Mouse (Mus musculus): ENCODE results near the gene Mtrf1l. TPM values are rescaled to one million over a fixed set of nuclear protein-coding genes. Genes with fewer than 3 reads are reported as not detected.

The Mtrf1l gene
- total RNA-seq (2014; fragmentation: Nextera tagmentation), result 13.1 and 16.3 TPM in 2 replicates
- 24.3 and 49.2 TPM in 2 replicates for total RNA-seq (2017)

- ATAC-seq (replicated peaks; ENCODE audit: low FRiP score, low TSS enrichment, poor library complexity, severe bottlenecking), result peak; percentile 88
Measured at GRCm38 (mm10) chr10:5823740-5824491, at the start of gene Mtrf1l. TSS of gene Mtrf1l (minus strand) at chr10:5823910.

GRCm38 (mm10) chr10:5871081-5871480, 47.4 kb upstream of the Mtrf1l start:
- ATAC-seq (replicated peaks; ENCODE audit: low FRiP score, low TSS enrichment, poor library complexity, severe bottlenecking), result no peak

GRCm38 (mm10) chr10:5867981-5868552, 44.4 kb upstream of the Mtrf1l start:
- ATAC-seq (replicated peaks; ENCODE audit: low FRiP score, low TSS enrichment, poor library complexity, severe bottlenecking), result no peak

GRCm38 (mm10) chr10:5865996-5866395, 42.3 kb upstream of the Mtrf1l start:
- no peak for ATAC-seq (replicated peaks; ENCODE audit: low FRiP score, low TSS enrichment, poor library complexity, severe bottlenecking)

GRCm38 (mm10) chr10:5862669-5863068, 39.0 kb upstream of the Mtrf1l start:
- no peak for ATAC-seq (replicated peaks; ENCODE audit: low FRiP score, low TSS enrichment, poor library complexity, severe bottlenecking)

- ATAC-seq (replicated peaks; ENCODE audit: low FRiP score, low TSS enrichment, poor library complexity, severe bottlenecking), result no peak
Measured at GRCm38 (mm10) chr10:5860849-5861248, 37.1 kb upstream of the Mtrf1l start.

- ATAC-seq (replicated peaks; ENCODE audit: low FRiP score, low TSS enrichment, poor library complexity, severe bottlenecking), result peak; percentile 74; the same call in 1 of the 2 replicates
Measured at GRCm38 (mm10) chr10:5859729-5860128, 36.0 kb upstream of the Mtrf1l start.

GRCm38 (mm10) chr10:5857996-5858549, 34.4 kb upstream of the Mtrf1l start:
- no peak for ATAC-seq (replicated peaks; ENCODE audit: low FRiP score, low TSS enrichment, poor library complexity, severe bottlenecking)

- ATAC-seq (replicated peaks; ENCODE audit: low FRiP score, low TSS enrichment, poor library complexity, severe bottlenecking), result no peak
Measured at GRCm38 (mm10) chr10:5853290-5853868, 29.7 kb upstream of the Mtrf1l start.

GRCm38 (mm10) chr10:5846939-5847338, 23.2 kb upstream of the Mtrf1l start:
- ATAC-seq (replicated peaks; ENCODE audit: low FRiP score, low TSS enrichment, poor library complexity, severe bottlenecking), result no peak; the same call in 1 of the 2 replicates

- ATAC-seq (replicated peaks; ENCODE audit: low FRiP score, low TSS enrichment, poor library complexity, severe bottlenecking), result peak; percentile 92
Measured at GRCm38 (mm10) chr10:5841369-5841768, 17.7 kb upstream of the Mtrf1l start.

- 0 out of 2 replicates have a peak, but pooled peaks have one; percentile 5 for ATAC-seq (replicated peaks; ENCODE audit: low FRiP score, low TSS enrichment, poor library complexity, severe bottlenecking)
Measured at GRCm38 (mm10) chr10:5826336-5827025, 2.8 kb upstream of the Mtrf1l start.

- peak; percentile 29 for ATAC-seq (replicated peaks; ENCODE audit: low FRiP score, low TSS enrichment, poor library complexity, severe bottlenecking)
Measured at GRCm38 (mm10) chr10:5824779-5825178, 1.1 kb upstream of the Mtrf1l start.

- ATAC-seq (replicated peaks; ENCODE audit: low FRiP score, low TSS enrichment, poor library complexity, severe bottlenecking), result no peak
Measured at GRCm38 (mm10) chr10:5823291-5823739, 395 bp downstream of the Mtrf1l start.

GRCm38 (mm10) chr10:5818772-5819171, 4.9 kb downstream of the Mtrf1l start:
- ATAC-seq (replicated peaks; ENCODE audit: low FRiP score, low TSS enrichment, poor library complexity, severe bottlenecking), result no peak

GRCm38 (mm10) chr10:5815968-5816367, 7.7 kb downstream of the Mtrf1l start:
- ATAC-seq (replicated peaks; ENCODE audit: low FRiP score, low TSS enrichment, poor library complexity, severe bottlenecking), result no peak

GRCm38 (mm10) chr10:5813724-5814123, 10.0 kb downstream of the Mtrf1l start:
- no peak for ATAC-seq (replicated peaks; ENCODE audit: low FRiP score, low TSS enrichment, poor library complexity, severe bottlenecking)

GRCm38 (mm10) chr10:5807683-5808082, 16.0 kb downstream of the Mtrf1l start:
- no peak for ATAC-seq (replicated peaks; ENCODE audit: low FRiP score, low TSS enrichment, poor library complexity, severe bottlenecking)

GRCm38 (mm10) chr10:5806996-5807395, 16.7 kb downstream of the Mtrf1l start:
- no peak for ATAC-seq (replicated peaks; ENCODE audit: low FRiP score, low TSS enrichment, poor library complexity, severe bottlenecking)

GRCm38 (mm10) chr10:5806416-5806815, 17.3 kb downstream of the Mtrf1l start:
- ATAC-seq (replicated peaks; ENCODE audit: low FRiP score, low TSS enrichment, poor library complexity, severe bottlenecking), result no peak

All from megakaryocyte-erythroid progenitor cell, adult 5-6 weeks (primary cell).